Mouse (Mus musculus): ENCODE measurements around the gene Slx4. TPM values are rescaled to one million over a fixed set of nuclear protein-coding genes. Genes with fewer than 3 reads are reported as not detected.
"Not testable (repeated sequence)": the region's sequence is repeated elsewhere in the genome, so short reads cannot be mapped to it uniquely, and the experiment has no call there.

Gene Slx4
- polyA plus RNA-seq, 1 experiment from 2014 or later, result 21.5 TPM

DNA sequence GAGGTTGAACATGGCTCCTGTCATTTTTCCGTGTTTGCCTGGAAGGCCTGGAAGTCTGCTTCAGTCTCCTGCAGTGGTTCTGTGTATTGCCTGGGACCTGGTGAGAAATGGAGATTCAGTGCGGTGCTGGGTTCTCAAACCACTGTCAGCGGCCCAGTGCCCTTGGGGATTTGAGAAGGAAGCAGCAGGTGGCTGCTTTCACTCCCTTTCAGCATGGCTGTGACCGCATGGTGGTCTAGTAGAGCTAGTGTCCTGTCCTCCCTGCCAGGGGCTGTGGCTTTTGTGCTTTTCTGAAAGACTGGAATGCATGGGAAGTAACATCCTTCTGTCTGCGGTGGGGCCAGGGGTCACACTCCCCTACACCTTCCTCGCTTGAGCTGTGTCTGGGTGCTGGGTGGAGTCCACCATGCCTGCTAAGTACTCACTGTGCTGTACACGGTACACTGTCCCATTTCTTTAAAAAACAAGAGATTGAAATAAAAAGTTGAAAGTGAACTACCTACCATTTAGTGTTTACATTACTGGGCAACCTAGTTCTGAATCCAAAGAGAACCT lies 20.3 kb downstream of the Slx4 start:
- 49% methylated on average over 7 of the region's 7 CpGs for WGBS

DNA sequence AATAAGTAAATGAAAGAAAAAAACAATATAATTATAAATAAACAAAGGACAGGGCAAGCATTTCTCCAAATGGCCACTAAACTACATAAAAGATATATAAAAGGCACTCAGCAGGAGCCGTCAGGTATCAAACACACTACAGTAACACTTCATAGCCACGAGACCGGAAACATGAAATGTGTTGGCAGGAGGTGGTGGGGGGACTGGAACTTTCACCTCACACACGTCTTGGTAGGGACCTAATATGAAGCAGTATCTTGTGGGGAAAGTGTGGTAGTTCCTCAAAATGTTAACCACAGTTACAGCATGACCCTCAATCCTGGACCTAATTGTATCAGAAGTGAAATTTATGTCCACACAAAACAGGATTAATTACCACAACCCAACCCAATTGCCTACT lies 21.4 kb downstream of the Slx4 start:
- no peak for ATAC-seq (ENCODE audit: low FRiP score)
- 92% methylated on average over 4 of the region's 4 CpGs for WGBS
- no peak overlapping the region for H3K27ac ChIP-seq
- peaks cover 100% of the 10 kb centered on the region for H3K36me3 ChIP-seq
- H3K4me3 ChIP-seq, result no peak overlapping the region
- no peaks in the 10 kb centered on the region for H3K27me3 ChIP-seq
- no peak overlapping the region for H3K9ac ChIP-seq
- H3K4me1 ChIP-seq (replicated peaks), result no peaks in the 10 kb centered on the region
- H3K9me3 ChIP-seq, result no peaks in the 10 kb centered on the region
- no peak overlapping the region for H3K4me2 ChIP-seq

More for the DNA sequence above, 20.3 kb downstream of the Slx4 start:
- Histone ChIP-seq H3K9ac (no peak overlapping the region), H3K27ac (no peak overlapping the region), H3K4me3 (no peak overlapping the region), H3K4me1 (replicated peaks) (no peaks in the 10 kb centered on the region), H3K36me3 (peaks cover 100% of the 10 kb centered on the region), H3K27me3 (no peaks in the 10 kb centered on the region), H3K9me3 (no peaks in the 10 kb centered on the region), H3K4me2 (no peak overlapping the region)
- ATAC-seq (ENCODE audit: low FRiP score), result no peak

DNA sequence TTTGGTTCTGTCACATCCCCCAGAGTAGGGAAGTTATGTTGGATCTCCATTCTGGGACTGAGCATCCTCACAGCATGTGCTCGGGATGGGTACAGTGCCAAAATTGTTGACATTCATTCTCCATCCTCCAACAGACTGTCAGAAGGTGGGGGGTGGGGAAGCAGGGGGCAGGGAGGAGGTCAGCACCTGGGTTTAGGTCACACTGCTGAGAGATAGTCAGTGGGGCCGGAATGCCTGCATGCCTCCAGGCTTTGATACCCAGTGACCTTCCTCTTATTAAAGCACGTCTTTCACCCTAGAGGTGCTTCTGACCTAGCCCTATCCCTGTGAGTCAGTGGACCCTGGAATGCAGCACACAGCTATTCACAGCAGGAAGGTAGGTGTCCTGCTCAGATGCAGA lies 26.9 kb downstream of the Slx4 start:
- ATAC-seq (ENCODE audit: low FRiP score), result peak; percentile 27; the same call in 1 of the 2 replicates
- no peak overlapping the region for H3K4me2 ChIP-seq
- H3K27ac ChIP-seq, result no peak overlapping the region
- H3K4me3 ChIP-seq, result no peak overlapping the region
- peaks cover 47% of the 10 kb centered on the region for H3K36me3 ChIP-seq
- H3K9ac ChIP-seq, result no peak overlapping the region
- H3K4me1 ChIP-seq (replicated peaks), result no peaks in the 10 kb centered on the region; the same call in 1 of the 2 replicates
- 61% methylated on average over 3 of the region's 3 CpGs for WGBS
- no peaks in the 10 kb centered on the region for H3K9me3 ChIP-seq
- no peaks in the 10 kb centered on the region for H3K27me3 ChIP-seq

DNA sequence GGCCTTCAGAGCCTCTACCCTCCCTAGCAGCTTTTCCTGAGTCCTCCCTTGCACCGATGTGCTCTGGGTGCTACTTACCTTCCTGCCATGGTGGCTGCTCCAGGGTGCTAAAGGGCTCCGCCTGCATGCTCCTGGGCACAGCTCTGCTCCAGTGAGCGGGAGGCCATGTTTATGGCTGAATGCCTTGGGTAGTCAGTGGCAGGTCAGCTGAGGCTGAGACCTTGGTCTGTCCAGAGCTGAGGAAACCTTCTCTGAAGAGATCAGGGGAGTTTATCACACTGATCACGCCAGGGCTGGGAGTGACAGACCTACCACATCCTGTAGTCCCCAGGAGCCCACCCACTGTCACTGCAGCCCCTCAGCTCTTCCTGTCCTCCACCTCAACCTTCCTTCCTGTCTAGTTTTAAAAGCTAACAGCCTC lies 27.3 kb downstream of the Slx4 start, which contains the start of gene Nlrc3:
Gene Nlrc3, minus strand, starts transcription at position 382 of the 421 bp plus-strand sequence.
- H3K4me2 ChIP-seq, result no peak within 1 kb of the TSS
- 78% methylated on average over 4 of the region's 4 CpGs for WGBS
- H3K4me3 ChIP-seq, result no peak within 1 kb of the TSS
- no peaks in the 10 kb centered on the region for H3K27me3 ChIP-seq
- no peaks in the 10 kb centered on the region for H3K9me3 ChIP-seq
- H3K9ac ChIP-seq, result no peak within 1 kb of the TSS
- H3K36me3 ChIP-seq, result peaks cover 43% of the 10 kb centered on the region
- H3K4me1 ChIP-seq (replicated peaks), result no peaks in the 10 kb centered on the region; the same call in 1 of the 2 replicates
- no peak within 1 kb of the TSS for H3K27ac ChIP-seq
- peak; percentile 46 for ATAC-seq (ENCODE audit: low FRiP score)

DNA sequence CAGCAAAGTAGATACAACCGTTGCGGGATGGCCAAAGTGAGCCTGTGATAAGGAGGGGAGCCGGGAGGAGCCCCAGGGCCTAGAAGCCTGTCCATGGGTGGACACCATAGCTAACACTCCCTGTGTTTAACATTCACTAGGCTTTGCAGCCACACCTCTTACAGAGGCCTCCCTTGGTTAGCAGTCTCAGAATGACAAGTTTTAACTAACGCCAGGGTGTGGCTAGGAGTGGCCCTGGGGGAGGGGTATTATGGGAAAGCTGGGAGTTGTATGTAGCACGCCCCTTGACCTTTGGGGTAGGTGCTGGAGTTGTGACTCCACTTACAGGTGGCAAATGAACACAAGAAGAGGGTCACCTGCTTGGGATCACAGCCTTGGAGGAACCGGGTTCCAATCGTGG lies 27.9 kb downstream of the Slx4 start:
- Histone ChIP-seq H3K4me1 (replicated peaks) (no peaks in the 10 kb centered on the region; the same call in 1 of the 2 replicates), H3K9ac (no peak overlapping the region), H3K36me3 (peaks cover 37% of the 10 kb centered on the region), H3K27me3 (no peaks in the 10 kb centered on the region), H3K9me3 (no peaks in the 10 kb centered on the region), H3K4me3 (no peak overlapping the region), H3K4me2 (no peak overlapping the region), H3K27ac (no peak overlapping the region)
- 92% methylated on average over 7 of the region's 7 CpGs for WGBS
- ATAC-seq (ENCODE audit: low FRiP score), result no peak

DNA sequence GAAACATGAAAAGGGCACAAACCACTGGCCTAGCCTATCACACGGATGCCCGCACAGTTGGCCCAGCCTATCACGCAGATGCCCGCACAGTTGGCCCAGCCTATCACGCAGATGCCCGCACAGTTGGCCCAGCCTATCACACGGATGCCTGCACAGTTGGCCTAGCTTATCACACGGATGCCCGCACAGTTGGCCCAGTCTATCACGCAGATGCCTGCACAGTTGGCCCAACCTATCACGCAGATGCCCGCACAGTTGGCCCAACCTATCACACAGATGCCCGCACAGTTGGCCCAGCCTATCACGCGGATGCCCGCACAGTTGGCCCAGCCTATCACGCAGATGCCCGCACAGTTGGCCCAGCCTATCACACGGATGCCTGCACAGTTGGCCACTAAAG lies 29.1 kb downstream of the Slx4 start:
- not testable (repeated sequence) for H3K4me1 ChIP-seq (replicated peaks); H3K4me3 ChIP-seq; H3K9me3 ChIP-seq; H3K9ac ChIP-seq; H3K27ac ChIP-seq; H3K4me2 ChIP-seq; ATAC-seq (ENCODE audit: low FRiP score); H3K27me3 ChIP-seq
- H3K36me3 ChIP-seq, result peaks cover 25% of the 10 kb centered on the region
- WGBS, result 92% methylated on average over 19 of the region's 19 CpGs

DNA sequence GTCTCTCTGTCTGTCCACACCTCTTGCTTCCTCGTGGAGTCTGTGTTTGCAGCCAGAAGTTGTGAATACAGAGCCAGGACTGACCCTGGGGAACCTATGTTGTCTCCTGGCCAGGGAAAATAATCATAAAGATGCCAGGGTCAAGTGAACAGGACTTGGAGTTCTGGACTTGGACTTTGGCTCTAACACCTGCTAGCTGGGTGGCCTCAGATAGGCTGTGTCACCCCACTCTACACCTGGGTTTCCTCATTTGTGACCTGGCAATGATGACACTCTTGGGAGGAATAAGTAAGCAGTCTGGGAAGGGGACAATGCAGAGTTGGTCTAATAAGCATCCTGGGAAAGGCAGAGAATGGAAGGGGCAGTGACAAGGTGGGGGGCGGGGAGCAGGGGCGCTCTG lies 38.0 kb downstream of the Slx4 start:
- 86% methylated on average over 3 of the region's 3 CpGs for WGBS
- no peak overlapping the region for H3K4me2 ChIP-seq
- no peaks in the 10 kb centered on the region for H3K9me3 ChIP-seq
- no peak overlapping the region for H3K9ac ChIP-seq
- no peaks in the 10 kb centered on the region for H3K4me1 ChIP-seq (replicated peaks)
- no peaks in the 10 kb centered on the region for H3K36me3 ChIP-seq
- H3K4me3 ChIP-seq, result no peak overlapping the region
- no peak overlapping the region for H3K27ac ChIP-seq
- no peaks in the 10 kb centered on the region for H3K27me3 ChIP-seq
- ATAC-seq (ENCODE audit: low FRiP score), result no peak

DNA sequence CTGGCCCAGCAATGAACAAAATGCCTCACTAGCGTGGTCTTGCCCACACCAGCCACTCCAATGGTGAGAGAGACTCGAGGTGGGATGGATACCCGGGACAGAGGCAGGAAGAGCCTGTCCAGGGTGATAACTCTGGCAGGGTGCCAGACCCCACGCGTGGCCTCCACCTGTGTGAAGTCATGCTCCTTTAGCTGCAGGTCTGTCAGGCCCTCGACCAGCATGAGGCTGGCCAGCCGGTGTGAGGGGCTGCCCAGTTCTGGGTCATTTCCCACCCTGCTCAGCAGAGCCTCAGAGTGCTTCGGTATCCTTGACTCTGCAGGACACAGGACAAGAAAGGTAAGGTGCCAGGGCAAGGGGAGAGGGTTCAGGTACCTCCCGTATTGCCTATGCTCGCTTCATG lies 38.6 kb downstream of the Slx4 start:
- Histone ChIP-seq H3K4me1 (replicated peaks) (no peaks in the 10 kb centered on the region), H3K4me3 (no peak overlapping the region), H3K27ac (no peak overlapping the region), H3K36me3 (no peaks in the 10 kb centered on the region), H3K27me3 (no peaks in the 10 kb centered on the region), H3K4me2 (no peak overlapping the region), H3K9ac (no peak overlapping the region), H3K9me3 (no peaks in the 10 kb centered on the region)
- ATAC-seq (ENCODE audit: low FRiP score), result no peak
- 90% methylated on average over 10 of the region's 10 CpGs for WGBS

DNA sequence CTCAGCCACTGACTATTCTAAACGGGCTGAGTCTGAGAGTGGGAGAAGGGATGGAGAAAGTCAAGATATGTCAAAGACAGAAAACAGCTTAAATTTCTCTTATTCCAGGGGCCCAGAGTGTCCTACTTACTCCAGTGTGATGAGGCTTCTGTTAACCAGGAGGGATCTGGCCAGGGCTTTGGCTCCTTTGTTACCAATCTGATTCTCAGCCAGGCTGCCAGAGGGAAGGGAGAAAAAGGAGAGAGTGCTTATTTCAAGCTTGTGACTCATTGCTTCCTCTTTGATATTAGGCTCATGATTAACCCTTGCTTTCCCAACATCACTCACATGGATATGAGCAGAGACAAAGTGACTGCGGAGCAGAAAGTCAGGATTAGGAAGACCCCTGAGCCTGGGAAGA lies 44.3 kb downstream of the Slx4 start:
- no peak overlapping the region for H3K27ac ChIP-seq
- no peaks in the 10 kb centered on the region for H3K4me1 ChIP-seq (replicated peaks)
- H3K4me2 ChIP-seq, result no peak overlapping the region
- H3K36me3 ChIP-seq, result no peaks in the 10 kb centered on the region
- ATAC-seq (ENCODE audit: low FRiP score), result no peak
- no peaks in the 10 kb centered on the region for H3K27me3 ChIP-seq
- H3K4me3 ChIP-seq, result no peak overlapping the region
- no peaks in the 10 kb centered on the region for H3K9me3 ChIP-seq
- H3K9ac ChIP-seq, result no peak overlapping the region
- 81% methylated on average over 2 of the region's 2 CpGs for WGBS

DNA sequence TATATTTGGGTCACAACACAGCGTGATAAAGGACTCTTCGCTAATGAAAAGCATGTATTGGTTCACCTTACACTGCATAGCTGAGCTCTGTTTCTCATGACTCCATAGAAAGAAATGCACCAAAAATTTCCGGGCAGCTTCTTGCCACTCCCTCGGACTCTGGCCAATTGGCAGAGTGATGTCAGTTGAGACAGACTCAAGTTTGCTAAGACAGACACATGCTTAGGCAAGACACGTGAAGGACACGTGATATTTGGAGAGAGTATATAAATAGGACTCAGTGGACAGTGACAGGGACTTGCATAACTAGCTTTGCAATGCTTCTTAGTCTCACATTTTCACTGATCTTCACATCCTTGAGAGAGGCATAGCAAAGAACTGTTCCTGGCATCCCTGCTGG lies 47.2 kb downstream of the Slx4 start:
- Histone ChIP-seq H3K4me3 (no peak overlapping the region), H3K4me1 (replicated peaks) (no peaks in the 10 kb centered on the region), H3K27ac (no peak overlapping the region), H3K27me3 (no peaks in the 10 kb centered on the region), H3K4me2 (no peak overlapping the region), H3K9me3 (no peaks in the 10 kb centered on the region), H3K9ac (no peak overlapping the region), H3K36me3 (no peaks in the 10 kb centered on the region)
- WGBS, result 83% methylated on average over 6 of the region's 6 CpGs
- no peak for ATAC-seq (ENCODE audit: low FRiP score)

DNA sequence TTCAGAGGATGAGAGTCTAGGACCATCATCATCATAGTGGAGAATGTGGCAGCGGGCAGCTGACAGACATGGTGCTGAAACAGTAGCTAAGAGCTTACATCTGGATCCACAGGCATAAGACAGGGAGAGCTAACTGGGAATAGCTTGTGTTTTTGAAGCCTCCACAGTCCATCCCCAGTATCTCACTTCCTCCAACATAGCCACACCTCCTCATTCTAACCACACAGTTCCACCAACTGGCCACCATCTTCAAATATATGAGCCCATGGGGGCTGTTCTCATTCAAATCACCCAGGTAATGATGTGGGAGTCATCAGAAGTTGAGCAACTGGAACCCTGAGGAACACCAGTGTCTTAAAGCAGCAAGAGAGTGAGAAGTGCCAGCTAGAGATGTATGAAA lies 52.4 kb downstream of the Slx4 start:
- Histone ChIP-seq H3K4me3 (no peak overlapping the region), H3K9me3 (no peaks in the 10 kb centered on the region), H3K36me3 (0 out of 2 replicates have a peak, but pooled peaks cover 5% of the 10 kb centered on the region), H3K4me1 (replicated peaks) (no peaks in the 10 kb centered on the region), H3K4me2 (no peak overlapping the region), H3K27ac (no peak overlapping the region), H3K9ac (no peak overlapping the region), H3K27me3 (no peaks in the 10 kb centered on the region)
- WGBS, result 92% methylated on average over 1 of the region's 1 CpGs
- no peak for ATAC-seq (ENCODE audit: low FRiP score)

DNA sequence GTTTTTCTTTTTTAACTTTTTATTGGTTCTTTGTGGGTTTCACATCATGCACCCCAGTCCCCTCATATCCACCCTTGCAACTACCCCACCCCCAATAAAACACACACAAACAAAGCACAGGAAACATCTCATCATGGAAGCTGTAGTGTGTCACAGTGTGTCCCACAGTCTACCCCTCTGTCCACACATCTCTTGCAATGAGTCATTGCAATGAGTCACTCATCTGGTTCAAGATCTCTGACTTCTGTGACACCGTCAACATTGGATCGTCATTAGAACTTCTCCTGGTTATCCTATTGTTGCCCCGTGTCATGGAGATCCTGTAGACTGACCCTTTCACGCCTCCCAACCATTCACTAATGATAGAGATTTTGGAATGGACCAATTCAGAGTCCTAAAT lies 68.9 kb downstream of the Slx4 start:
- no peak for ATAC-seq (ENCODE audit: low FRiP score)
- Histone ChIP-seq H3K4me3 (no peak overlapping the region), H3K27me3 (no peaks in the 10 kb centered on the region), H3K9ac (no peak overlapping the region), H3K9me3 (no peaks in the 10 kb centered on the region), H3K27ac (no peak overlapping the region), H3K4me2 (no peak overlapping the region), H3K36me3 (peaks cover 89% of the 10 kb centered on the region), H3K4me1 (replicated peaks) (no peaks in the 10 kb centered on the region)
- WGBS, result 93% methylated on average over 4 of the region's 4 CpGs

DNA sequence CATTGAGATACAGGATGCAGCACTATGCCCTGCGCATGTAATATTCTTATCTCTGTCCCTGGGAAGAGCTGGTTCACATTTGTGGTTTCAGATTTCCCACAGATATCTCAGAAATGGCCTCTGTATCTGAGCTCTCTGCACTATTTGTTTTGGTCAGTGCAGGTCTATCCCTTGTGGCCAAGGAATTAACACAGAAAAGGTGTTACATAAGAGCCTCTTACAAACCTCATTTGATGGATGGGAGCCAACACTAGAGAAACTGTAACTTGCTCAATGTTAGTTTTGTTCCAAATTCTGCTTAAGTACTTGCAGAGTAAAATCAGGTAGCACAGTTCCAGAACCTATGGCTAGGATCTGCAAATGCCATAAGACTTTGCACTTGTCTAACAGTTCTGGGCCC lies 69.5 kb downstream of the Slx4 start:
- WGBS, result 100% methylated on average over 1 of the region's 1 CpGs
- H3K4me2 ChIP-seq, result no peak overlapping the region
- H3K9ac ChIP-seq, result no peak overlapping the region
- no peaks in the 10 kb centered on the region for H3K4me1 ChIP-seq (replicated peaks)
- H3K4me3 ChIP-seq, result no peak overlapping the region
- peaks cover 91% of the 10 kb centered on the region for H3K36me3 ChIP-seq
- H3K27me3 ChIP-seq, result no peaks in the 10 kb centered on the region
- H3K27ac ChIP-seq, result no peak overlapping the region
- ATAC-seq (ENCODE audit: low FRiP score), result no peak
- no peaks in the 10 kb centered on the region for H3K9me3 ChIP-seq

All from hindbrain, embryonic 13.5 days (tissue).